Mouse (Mus musculus): Measurements from ENCODE around the gene Spem1. TPM values are rescaled to one million over a fixed set of nuclear protein-coding genes. Genes with fewer than 3 reads are reported as not detected.
"Not testable (repeated sequence)": the region's sequence is repeated elsewhere in the genome, so short reads cannot be mapped to it uniquely, and the experiment has no call there.

Spem1 gene
- polyA plus RNA-seq (2015; fragmentation: Nextera tagmentation; extraction: Ambion mirVana), result 0.43 and 0.98 TPM in 2 replicates

GRCm38 (mm10) chr11:69822080-69822479, at the start of gene Spem1:
Spem1 (minus strand) TSS chr11:69822180.
- no peaks in the 10 kb centered on the region for H3K4me1 ChIP-seq (replicated peaks)
- 89% methylated on average over 3 of the region's 3 CpGs for WGBS
- ATAC-seq (ENCODE audit: low read depth), result no peak

GRCm38 (mm10) chr11:69870289-69871069, 48.5 kb upstream of the Spem1 start:
- no peak overlapping the region for H3K4me3 ChIP-seq
- no peaks in the 10 kb centered on the region for H3K4me1 ChIP-seq (replicated peaks)
- H3K4me2 ChIP-seq, result no peak overlapping the region
- H3K27ac ChIP-seq (replicated peaks), result no peak overlapping the region
- H3K36me3 ChIP-seq, result no peaks in the 10 kb centered on the region
- ATAC-seq (ENCODE audit: low read depth), result no peak
- H3K9me3 ChIP-seq, result no peaks in the 10 kb centered on the region
- 93% methylated on average over 2 of the region's 2 CpGs for WGBS
- no peak overlapping the region for H3K9ac ChIP-seq
- H3K27me3 ChIP-seq, result no peaks in the 10 kb centered on the region

More at GRCm38 (mm10) chr11:69822080-69822479, at the start of gene Spem1:
- H3K4me2 ChIP-seq, result no peak within 1 kb of the TSS
- no peak within 1 kb of the TSS for H3K27ac ChIP-seq (replicated peaks)
- H3K27me3 ChIP-seq, result no peaks in the 10 kb centered on the region
- H3K36me3 ChIP-seq, result peaks cover 36% of the 10 kb centered on the region
- H3K4me3 ChIP-seq, result no peak within 1 kb of the TSS
- H3K9me3 ChIP-seq, result peaks cover 6% of the 10 kb centered on the region; the same call in 1 of the 2 replicates
- H3K9ac ChIP-seq, result no peak within 1 kb of the TSS

DNA sequence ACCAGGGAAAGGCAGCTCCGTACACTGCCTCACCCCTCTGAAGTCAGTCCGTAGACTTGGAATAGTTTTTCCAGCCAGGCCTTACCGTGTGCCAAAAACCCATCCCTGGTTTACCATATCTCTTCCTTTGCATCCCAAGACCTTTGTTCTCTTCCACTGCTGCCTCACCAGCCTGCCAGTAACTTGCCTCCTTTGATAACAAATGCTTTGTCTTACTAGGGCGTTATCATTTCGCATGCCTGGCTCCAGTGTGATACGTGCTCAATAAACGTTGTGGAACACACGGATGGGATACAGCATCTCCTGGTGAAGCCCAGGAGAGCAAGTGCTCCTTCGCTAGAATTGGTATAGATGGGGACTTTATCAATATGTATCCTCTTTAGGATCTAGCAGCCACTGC, 45.4 kb upstream of the Spem1 start:
- no peak overlapping the region for H3K4me3 ChIP-seq
- H3K4me2 ChIP-seq, result no peak overlapping the region
- H3K36me3 ChIP-seq, result no peaks in the 10 kb centered on the region
- ATAC-seq (ENCODE audit: low read depth), result no peak
- no peak overlapping the region for H3K9ac ChIP-seq
- no peaks in the 10 kb centered on the region for H3K9me3 ChIP-seq
- no peak overlapping the region for H3K27ac ChIP-seq (replicated peaks)
- WGBS, result 71% methylated on average over 9 of the region's 9 CpGs
- H3K27me3 ChIP-seq, result no peaks in the 10 kb centered on the region
- no peaks in the 10 kb centered on the region for H3K4me1 ChIP-seq (replicated peaks)

DNA sequence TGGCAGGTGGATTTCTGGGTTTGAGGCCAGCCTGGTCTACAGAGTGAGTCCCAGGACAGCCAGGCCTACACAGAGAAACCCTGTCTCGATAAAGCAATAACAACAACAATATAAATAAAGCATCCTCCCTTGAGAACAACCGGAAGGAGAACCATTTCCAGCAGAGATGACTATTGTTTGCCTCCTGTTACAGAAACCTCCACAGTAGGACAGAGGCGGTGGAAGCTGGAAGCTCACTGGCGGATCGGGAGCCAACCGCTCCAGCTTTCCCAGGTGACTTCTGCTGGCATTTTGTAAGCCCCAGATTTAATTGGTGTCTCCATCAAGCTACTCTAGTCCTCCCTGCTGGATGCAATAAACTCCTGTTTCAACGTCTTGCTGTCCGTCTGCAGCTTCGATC, 43.6 kb upstream of the Spem1 start:
- 75% methylated on average over 9 of the region's 9 CpGs for WGBS
- no peaks in the 10 kb centered on the region for H3K36me3 ChIP-seq
- H3K27me3 ChIP-seq, result no peaks in the 10 kb centered on the region
- no peak overlapping the region for H3K27ac ChIP-seq (replicated peaks)
- H3K4me2 ChIP-seq, result no peak overlapping the region
- H3K9me3 ChIP-seq, result no peaks in the 10 kb centered on the region
- H3K4me1 ChIP-seq (replicated peaks), result no peaks in the 10 kb centered on the region
- no peak overlapping the region for H3K9ac ChIP-seq
- ATAC-seq (ENCODE audit: low read depth), result no peak
- no peak overlapping the region for H3K4me3 ChIP-seq

DNA sequence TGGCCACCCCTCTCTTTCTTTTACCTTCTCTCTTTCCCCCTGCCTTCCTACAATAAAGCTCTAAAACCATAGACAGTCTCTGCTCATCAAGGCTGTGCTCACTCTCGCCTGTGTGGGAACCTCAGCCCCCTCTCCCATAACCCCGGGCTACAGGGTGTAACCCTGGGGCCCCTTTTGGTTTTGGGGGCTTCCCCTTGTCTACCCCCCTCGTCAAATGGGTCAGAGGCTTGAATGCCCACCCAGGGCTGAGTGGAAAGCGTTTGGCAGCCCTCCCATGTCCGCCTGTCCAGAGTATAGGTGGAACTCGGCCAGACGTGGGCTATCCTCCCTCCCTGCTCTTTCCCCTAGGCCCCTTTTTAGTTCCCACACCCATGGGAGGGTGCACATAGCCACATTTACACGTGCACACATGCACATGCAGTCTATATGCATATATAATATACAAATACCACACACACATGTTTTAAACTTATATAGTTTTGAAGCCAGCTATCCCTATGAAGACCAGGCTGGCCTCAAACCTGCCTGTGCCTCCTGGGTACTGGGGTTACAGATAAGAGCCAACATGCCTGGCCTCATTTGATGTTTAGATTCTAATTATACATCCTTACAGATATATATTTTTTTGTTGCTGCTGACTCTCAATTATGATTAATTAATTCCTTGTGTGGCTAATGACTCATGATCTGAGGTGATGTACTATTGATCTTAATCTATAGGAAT, 42.3 kb upstream of the Spem1 start:
- Histone ChIP-seq H3K4me1 (replicated peaks) (no peaks in the 10 kb centered on the region), H3K4me3 (no peak overlapping the region), H3K9ac (no peak overlapping the region), H3K36me3 (no peaks in the 10 kb centered on the region), H3K9me3 (no peaks in the 10 kb centered on the region), H3K27me3 (peaks cover 7% of the 10 kb centered on the region), H3K27ac (replicated peaks) (no peak overlapping the region), H3K4me2 (no peak overlapping the region)
- no peak for ATAC-seq (ENCODE audit: low read depth)
- WGBS, result 53% methylated on average over 8 of the region's 8 CpGs

DNA sequence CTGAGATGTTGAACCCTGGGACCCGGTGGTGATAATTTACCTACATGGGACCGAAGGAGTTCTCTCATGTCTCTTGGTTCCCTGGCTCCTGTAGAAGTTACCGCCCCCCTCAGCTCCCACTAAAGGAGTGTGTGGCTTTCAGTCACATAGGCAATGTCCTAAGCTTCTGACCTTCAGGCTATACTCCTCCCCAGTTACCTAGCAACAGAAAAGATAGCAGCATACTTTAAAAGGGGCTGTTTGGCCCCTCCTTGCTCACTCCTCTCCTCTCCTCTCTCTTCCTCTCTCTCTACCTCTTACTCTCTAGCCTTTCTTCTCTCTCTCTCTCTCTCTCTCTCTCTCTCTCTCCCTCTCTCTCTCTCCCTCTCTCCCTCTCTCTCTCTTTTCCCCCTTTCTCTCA, 41.7 kb upstream of the Spem1 start:
- H3K4me2 ChIP-seq; H3K4me1 ChIP-seq (replicated peaks); H3K9ac ChIP-seq; H3K27ac ChIP-seq (replicated peaks); H3K9me3 ChIP-seq; H3K4me3 ChIP-seq; H3K36me3 ChIP-seq; ATAC-seq (ENCODE audit: low read depth): not testable (repeated sequence)
- H3K27me3 ChIP-seq, result peaks cover 13% of the 10 kb centered on the region
- 79% methylated on average over 3 of the region's 3 CpGs for WGBS

DNA sequence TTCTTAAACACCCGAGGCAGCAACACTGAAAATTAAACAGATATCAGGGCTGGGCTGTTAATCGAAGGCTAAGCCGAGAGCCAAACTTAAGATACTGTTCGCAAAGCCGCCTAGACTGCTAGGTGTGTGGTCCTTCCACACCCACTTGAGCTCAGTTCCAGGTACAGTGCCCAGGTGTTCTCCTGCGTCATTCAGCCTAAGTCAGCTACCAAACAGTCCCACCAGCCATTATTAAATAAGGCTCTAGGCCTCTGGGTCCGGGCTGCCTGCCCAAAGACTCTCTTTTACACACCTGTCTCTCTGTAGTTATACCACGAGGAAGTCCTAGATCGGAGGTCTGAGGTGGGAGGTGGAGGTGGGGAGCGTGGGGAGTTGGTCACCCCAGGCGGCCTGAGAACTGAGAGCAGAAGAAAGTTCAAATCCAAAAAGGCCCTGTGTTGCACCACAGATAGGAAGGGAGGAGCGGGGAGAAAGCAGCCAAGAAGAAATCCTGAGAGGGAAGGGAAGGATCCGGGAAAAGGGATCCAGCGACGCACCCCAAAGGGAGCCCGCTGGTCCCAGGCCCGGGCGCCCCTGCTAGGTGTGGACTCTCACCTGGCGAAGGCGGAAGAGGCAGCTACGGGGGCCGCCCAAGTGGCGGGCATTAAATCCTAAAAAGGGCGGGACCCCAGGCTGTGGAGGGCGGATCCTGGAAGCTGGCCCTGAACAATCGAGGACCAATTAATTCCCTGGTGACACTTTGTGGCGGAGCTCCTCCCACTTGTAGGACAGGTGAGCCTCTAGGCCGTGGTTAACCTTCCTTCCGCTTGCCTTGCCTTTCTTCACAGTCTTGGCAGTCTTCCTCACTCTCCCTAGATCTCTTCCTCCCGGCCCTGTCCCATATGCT, 36.4 kb upstream of the Spem1 start, which contains the start of gene Tnk1:
Gene Tnk1 (minus strand): TSS at position 618 of the 886 bp plus-strand sequence.
- no peaks in the 10 kb centered on the region for H3K9me3 ChIP-seq
- H3K36me3 ChIP-seq, result no peaks in the 10 kb centered on the region
- no peak within 1 kb of the TSS for H3K4me3 ChIP-seq
- peaks cover 31% of the 10 kb centered on the region for H3K27me3 ChIP-seq
- ATAC-seq (ENCODE audit: low read depth), result no peak
- H3K4me2 ChIP-seq, result no peak within 1 kb of the TSS
- WGBS, result 19% methylated on average over 30 of the region's 30 CpGs
- no peak within 1 kb of the TSS for H3K9ac ChIP-seq
- peaks cover 7% of the 10 kb centered on the region for H3K4me1 ChIP-seq (replicated peaks)
- H3K27ac ChIP-seq (replicated peaks), result no peak within 1 kb of the TSS

- ATAC-seq (ENCODE audit: low read depth), result peak; percentile 60; the same call in 1 of the 2 replicates
- H3K9me3 ChIP-seq, result no peaks in the 10 kb centered on the region
- H3K4me1 ChIP-seq (replicated peaks), result peaks cover 18% of the 10 kb centered on the region
- 23% methylated on average over 16 of the region's 16 CpGs for WGBS
- no peak overlapping the region for H3K27ac ChIP-seq (replicated peaks)
- H3K4me3 ChIP-seq, result no peak overlapping the region
- no peak overlapping the region for H3K9ac ChIP-seq
- peaks cover 24% of the 10 kb centered on the region for H3K36me3 ChIP-seq
- H3K27me3 ChIP-seq, result peaks cover 31% of the 10 kb centered on the region
- 0 out of 2 replicates have a peak overlapping the region, but pooled peaks have one; percentile 7 for H3K4me2 ChIP-seq
These were observed 33.4 kb upstream of the Spem1 start for GRCm38 (mm10) chr11:69855347-69855746.

DNA sequence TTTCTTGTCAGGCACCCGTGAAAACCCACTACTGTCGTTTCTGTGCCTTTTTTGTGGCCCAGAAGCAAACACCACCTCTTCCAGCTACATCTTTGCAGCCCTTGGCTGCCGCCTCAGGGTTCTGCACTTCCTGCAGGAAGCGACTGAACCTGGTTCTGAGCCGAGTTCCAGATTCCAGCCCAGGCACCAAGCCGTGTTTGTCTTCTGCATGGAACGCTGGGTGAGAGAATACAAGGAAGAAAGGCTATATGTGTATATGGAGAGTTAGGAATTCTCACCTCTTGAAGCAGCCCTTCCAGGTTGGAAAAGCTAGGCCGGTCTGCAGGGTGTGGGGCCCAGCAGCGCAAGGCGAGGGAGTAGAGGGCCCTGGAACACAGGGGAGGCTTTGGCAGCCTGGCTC, 32.7 kb upstream of the Spem1 start:
- H3K4me2 ChIP-seq, result no peak overlapping the region
- H3K27ac ChIP-seq (replicated peaks), result no peak overlapping the region
- H3K27me3 ChIP-seq, result peaks cover 26% of the 10 kb centered on the region
- 89% methylated on average over 10 of the region's 10 CpGs for WGBS
- H3K4me3 ChIP-seq, result no peak overlapping the region
- peaks cover 31% of the 10 kb centered on the region for H3K36me3 ChIP-seq
- peaks cover 25% of the 10 kb centered on the region for H3K4me1 ChIP-seq (replicated peaks)
- no peak overlapping the region for H3K9ac ChIP-seq
- no peaks in the 10 kb centered on the region for H3K9me3 ChIP-seq
- ATAC-seq (ENCODE audit: low read depth), result no peak

DNA sequence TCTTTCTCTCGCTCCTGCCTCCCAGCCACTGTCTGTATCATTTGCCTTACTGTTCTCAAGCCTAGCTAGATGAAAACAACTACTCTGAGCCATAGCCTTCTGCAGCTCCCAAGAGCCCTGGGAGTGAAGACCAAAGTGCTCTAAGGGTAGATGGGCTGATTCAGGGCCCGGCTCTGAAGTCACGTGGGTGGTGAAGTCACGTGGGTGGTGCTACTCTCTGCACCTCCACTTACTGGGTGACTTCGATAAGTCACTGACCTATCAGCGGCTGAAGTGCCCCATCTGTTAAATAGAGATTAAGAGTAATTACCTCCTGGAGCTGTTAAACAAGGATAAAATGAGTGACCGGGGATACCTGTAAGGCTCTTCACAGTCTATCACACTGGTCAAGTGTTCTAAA, 32.0 kb upstream of the Spem1 start:
- 82% methylated on average over 7 of the region's 7 CpGs for WGBS
- Histone ChIP-seq H3K4me3 (no peak overlapping the region), H3K9me3 (no peaks in the 10 kb centered on the region), H3K9ac (no peak overlapping the region), H3K4me2 (no peak overlapping the region), H3K36me3 (peaks cover 37% of the 10 kb centered on the region), H3K27me3 (peaks cover 20% of the 10 kb centered on the region), H3K4me1 (replicated peaks) (peaks cover 29% of the 10 kb centered on the region), H3K27ac (replicated peaks) (no peak overlapping the region)
- no peak for ATAC-seq (ENCODE audit: low read depth)

- no peak for ATAC-seq (ENCODE audit: low read depth)
- H3K9ac ChIP-seq, result no peak overlapping the region
- H3K27me3 ChIP-seq, result no peaks in the 10 kb centered on the region
- H3K4me2 ChIP-seq, result no peak overlapping the region
- no peak overlapping the region for H3K4me3 ChIP-seq
- peaks cover 48% of the 10 kb centered on the region for H3K36me3 ChIP-seq
- 70% methylated on average over 8 of the region's 8 CpGs for WGBS
- H3K4me1 ChIP-seq (replicated peaks), result peaks cover 55% of the 10 kb centered on the region
- no peaks in the 10 kb centered on the region for H3K9me3 ChIP-seq
- no peak overlapping the region for H3K27ac ChIP-seq (replicated peaks)
These were observed 28.8 kb upstream of the Spem1 start for GRCm38 (mm10) chr11:69850754-69851153.

- Histone ChIP-seq H3K9me3 (no peaks in the 10 kb centered on the region), H3K9ac (no peak overlapping the region), H3K4me1 (replicated peaks) (peaks cover 58% of the 10 kb centered on the region), H3K4me2 (no peak overlapping the region), H3K4me3 (no peak overlapping the region), H3K27me3 (no peaks in the 10 kb centered on the region), H3K36me3 (peaks cover 48% of the 10 kb centered on the region), H3K27ac (replicated peaks) (no peak overlapping the region)
- no peak for ATAC-seq (ENCODE audit: low read depth)
- WGBS, result 95% methylated on average over 15 of the region's 15 CpGs
These were observed 27.9 kb upstream of the Spem1 start for GRCm38 (mm10) chr11:69849884-69850283.

Data from neural tube, embryonic 13.5 days (tissue).